Mouse (Mus musculus) liver, adult 2 months (tissue): ENCODE results near the gene Nos1.

Experiments used
- CTCF ChIP-seq: fragments of 200-500 bp; IDR thresholded peaks from 2 replicates; pipeline ENCODE4 v1.5.1; 2011; ENCODE audit warnings: low read depth, low read length, control low read depth
- POLR2A ChIP-seq: fragments of 200-500 bp; IDR thresholded peaks from 2 replicates; pipeline ENCODE4 v1.6.1; 2011; ENCODE audit warnings: low read length, control low read depth; ENCODE audit not compliant: insufficient read depth; ENCODE audit errors: extremely low read depth

- TF ChIP-seq CTCF (no peak), POLR2A (no peak)
Measured at GRCm38 (mm10) chr5:117853741-117854140, 72.9 kb downstream of the Nos1 start.
